Comparison of ENCODE assay signal across 15 mouse cellular contexts in the genomic region with DNA sequence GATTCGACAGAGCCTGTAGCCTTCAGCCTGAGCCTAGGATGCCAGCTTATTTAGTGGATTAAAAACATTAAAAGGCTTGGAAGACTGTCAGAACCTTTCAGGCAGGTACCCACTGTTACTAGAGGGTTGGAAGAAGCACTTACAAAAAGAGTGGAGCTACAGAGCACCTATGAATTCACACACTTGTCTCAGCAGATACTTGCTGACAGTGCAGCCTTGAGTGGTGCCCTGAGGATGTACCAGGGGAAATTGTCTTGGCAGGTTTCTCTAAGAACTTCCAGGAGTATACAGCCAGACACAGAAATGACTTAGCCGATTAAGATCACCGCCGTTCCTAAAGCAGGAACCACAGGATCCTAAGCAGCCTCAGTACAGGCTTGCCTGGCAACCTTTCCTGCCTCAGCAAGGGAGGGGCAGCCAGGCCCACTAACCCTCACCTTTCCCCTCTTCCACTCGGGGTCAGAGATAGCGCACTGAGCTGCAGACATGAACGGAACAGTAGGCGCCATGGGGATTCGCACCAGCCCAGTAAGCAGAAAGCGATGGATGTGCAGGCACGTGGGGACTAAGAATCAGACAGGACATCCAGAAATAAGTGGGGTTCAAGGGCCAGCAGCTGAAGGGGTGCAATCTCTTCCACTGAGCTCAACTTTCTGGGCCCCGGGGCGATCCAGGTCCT. TPM values are rescaled to one million over a fixed set of nuclear protein-coding genes. Genes with fewer than 3 reads are reported as not detected.
"Had no signal": no experiment of that assay in that cellular context is flagged by ENCODE, and none has a peak within 500 bp of the region (broad histone marks: within the 10 kb centered on the region; RNA-seq: fewer than 3 reads in every experiment).

No protein-coding gene starts in this region.

- H3K4me2 ChIP-seq: liver, embryonic 13.5 days; midbrain, embryonic 12.5 days; midbrain, embryonic 15.5 days; neural tube, embryonic 12.5 days; neural tube, embryonic 15.5 days had no signal

- H3K36me3 ChIP-seq: liver, embryonic 13.5 days; midbrain, embryonic 15.5 days; neural tube, embryonic 12.5 days; neural tube, embryonic 15.5 days had no signal

- H3K9me3 ChIP-seq: liver, embryonic 13.5 days; midbrain, embryonic 12.5 days; midbrain, embryonic 15.5 days; neural tube, embryonic 12.5 days; neural tube, embryonic 15.5 days had no signal

- H3K4me3 ChIP-seq: left cerebral cortex, adult 2 months; liver, embryonic 13.5 days; midbrain, embryonic 12.5 days; midbrain, embryonic 15.5 days; neural tube, embryonic 12.5 days; neural tube, embryonic 15.5 days had no signal

- H3K27ac ChIP-seq: left cerebral cortex, adult 2 months; liver, embryonic 13.5 days; macrophage; midbrain, embryonic 12.5 days; midbrain, embryonic 15.5 days; neural tube, embryonic 12.5 days; neural tube, embryonic 15.5 days had no signal

- H3K9ac ChIP-seq: liver, embryonic 13.5 days; midbrain, embryonic 12.5 days; midbrain, embryonic 15.5 days; neural tube, embryonic 12.5 days; neural tube, embryonic 15.5 days had no signal

- DNase-seq: kidney, adult 2 months; layer of hippocampus, postnatal 36 days; liver, embryonic 13.5 days; lung, adult 2 months; lung, postnatal 14 days; thymus, adult 2 months; thymus, postnatal 14 days; thymus, postnatal 4 days had no signal

- H3K27me3 ChIP-seq: liver, embryonic 13.5 days; midbrain, embryonic 12.5 days; midbrain, embryonic 15.5 days; neural tube, embryonic 12.5 days; neural tube, embryonic 15.5 days had no signal

- ATAC-seq: intestine, postnatal 0 days; midbrain, embryonic 15.5 days had no signal

RNA-seq across cellular contexts. Expression of gene Fgfr2, which starts 39.1 kb away (rescaled TPM):
- polyA plus RNA-seq: macrophage had no signal
